Mouse (Mus musculus) E14TG2a.4 (cell line): Measurements from ENCODE around the gene A530084C06Rik.

Source experiments
- H3K27me3 ChIP-seq: 2 replicates; pipeline ENCODE4 v1.6.1; 2014; ENCODE audit warnings: low read length, control low read depth; ENCODE audit not compliant: insufficient read depth
- H3K36me3 ChIP-seq: 2 replicates; pipeline ENCODE4 v1.6.1; 2014; ENCODE audit warnings: low read length, control low read depth; ENCODE audit not compliant: insufficient read depth
- H3K4me1 ChIP-seq: replicated peaks from 2 replicates; pipeline ENCODE4 v1.6.1; 2014; ENCODE audit warnings: low read depth, low read length, control low read depth
- H3K4me3 ChIP-seq: replicated peaks from 2 replicates; pipeline ENCODE4 v1.5.1; 2014; ENCODE audit warnings: mild to moderate bottlenecking, low read length
- H3K9me3 ChIP-seq: 2 replicates; pipeline ENCODE4 v1.6.1; 2014; ENCODE audit warnings: low read length, control low read depth
- CTCF ChIP-seq: conservative IDR thresholded peaks from 2 replicates; pipeline ENCODE4 v1.5.1; 2014; ENCODE audit warnings: low read length
- NANOG ChIP-seq: IDR thresholded peaks from 2 replicates; pipeline ENCODE4 v1.6.1; 2014; ENCODE audit warnings: borderline replicate concordance, low read length, mixed read lengths
- POU5F1 ChIP-seq: IDR thresholded peaks from 2 replicates; pipeline ENCODE4 v1.6.1; 2014; ENCODE audit warnings: low read length, borderline replicate concordance

A530084C06Rik gene

GRCm38 (mm10) chr13:31518971-31519370 lies 40.2 kb downstream of the A530084C06Rik start:
- Histone ChIP-seq H3K9me3 (no peaks in the 10 kb centered on the region), H3K4me1 (no peaks in the 10 kb centered on the region), H3K4me3 (no peak overlapping the region), H3K27me3 (no peaks in the 10 kb centered on the region), H3K36me3 (no peaks in the 10 kb centered on the region)
- TF ChIP-seq CTCF, result no peak
- no peak for TF ChIP-seq POU5F1
- TF ChIP-seq NANOG, result no peak

- no peaks in the 10 kb centered on the region for H3K4me1 ChIP-seq
- H3K27me3 ChIP-seq, result no peaks in the 10 kb centered on the region
- H3K4me3 ChIP-seq, result no peak overlapping the region
- no peaks in the 10 kb centered on the region for H3K9me3 ChIP-seq
- H3K36me3 ChIP-seq, result no peaks in the 10 kb centered on the region
- TF ChIP-seq NANOG, result no peak
- no peak for TF ChIP-seq CTCF
- TF ChIP-seq POU5F1, result no peak
These were observed 40.7 kb downstream of the A530084C06Rik start for GRCm38 (mm10) chr13:31518411-31518886.

- H3K27me3 ChIP-seq, result no peaks in the 10 kb centered on the region
- H3K9me3 ChIP-seq, result no peaks in the 10 kb centered on the region
- H3K4me3 ChIP-seq, result no peak overlapping the region
- no peaks in the 10 kb centered on the region for H3K4me1 ChIP-seq
- no peaks in the 10 kb centered on the region for H3K36me3 ChIP-seq
- TF ChIP-seq POU5F1 (no peak), NANOG (no peak), CTCF (no peak)
These were observed 43.9 kb downstream of the A530084C06Rik start for GRCm38 (mm10) chr13:31515261-31515660.

- no peak for TF ChIP-seq POU5F1
- no peak for TF ChIP-seq NANOG
- TF ChIP-seq CTCF, result no peak
- Histone ChIP-seq H3K4me3 (no peak overlapping the region), H3K4me1 (no peaks in the 10 kb centered on the region), H3K36me3 (no peaks in the 10 kb centered on the region), H3K27me3 (no peaks in the 10 kb centered on the region), H3K9me3 (no peaks in the 10 kb centered on the region)
These were observed 52.5 kb downstream of the A530084C06Rik start for GRCm38 (mm10) chr13:31506494-31507167.
